Mouse (Mus musculus): Measurements from ENCODE around the gene Med12l. TPM values are rescaled to one million over a fixed set of nuclear protein-coding genes. Genes with fewer than 3 reads are reported as not detected.

The Med12l gene
- polyA plus RNA-seq, 1 experiment from 2014 or later = 2.9 TPM

GRCm38 (mm10) chr3:59351768-59352167, 346.1 kb downstream of the Med12l start:
- no peaks in the 10 kb centered on the region for H3K27me3 ChIP-seq

GRCm38 (mm10) chr3:59354156-59354555, 348.5 kb downstream of the Med12l start:
- WGBS = 50% methylated on average over 3 of the region's 3 CpGs
- Histone ChIP-seq H3K9ac (no peak overlapping the region), H3K9me3 (no peaks in the 10 kb centered on the region), H3K36me3 (no peaks in the 10 kb centered on the region), H3K27ac (no peak overlapping the region; the same call in 1 of the 2 replicates), H3K27me3 (no peaks in the 10 kb centered on the region), H3K4me2 (no peak overlapping the region), H3K4me3 (no peak overlapping the region), H3K4me1 (peaks cover 4% of the 10 kb centered on the region; the same call in 1 of the 2 replicates)
- no peak for ATAC-seq (ENCODE audit: insufficient number of reproducible peaks, insufficient read depth, low FRiP score, low TSS enrichment, low read depth)

More at GRCm38 (mm10) chr3:59351768-59352167, 346.1 kb downstream of the Med12l start:
- H3K4me1 ChIP-seq = peaks cover 4% of the 10 kb centered on the region; the same call in 1 of the 2 replicates
- H3K27ac ChIP-seq = no peak overlapping the region
- H3K4me2 ChIP-seq = no peak overlapping the region
- H3K9me3 ChIP-seq = no peaks in the 10 kb centered on the region
- no peaks in the 10 kb centered on the region for H3K36me3 ChIP-seq
- no peak overlapping the region for H3K4me3 ChIP-seq
- no peak for ATAC-seq (ENCODE audit: insufficient number of reproducible peaks, insufficient read depth, low FRiP score, low TSS enrichment, low read depth)
- H3K9ac ChIP-seq = no peak overlapping the region

GRCm38 (mm10) chr3:59360102-59360501, 354.5 kb downstream of the Med12l start:
- Histone ChIP-seq H3K36me3 (no peaks in the 10 kb centered on the region), H3K4me1 (peaks cover 3% of the 10 kb centered on the region), H3K4me3 (no peak overlapping the region), H3K9ac (no peak overlapping the region), H3K4me2 (no peak overlapping the region), H3K9me3 (no peaks in the 10 kb centered on the region), H3K27me3 (no peaks in the 10 kb centered on the region), H3K27ac (no peak overlapping the region)
- ATAC-seq (ENCODE audit: insufficient number of reproducible peaks, insufficient read depth, low FRiP score, low TSS enrichment, low read depth) = peak; percentile 64; the same call in 1 of the 2 replicates

GRCm38 (mm10) chr3:59361895-59362294, 356.3 kb downstream of the Med12l start:
- no peaks in the 10 kb centered on the region for H3K36me3 ChIP-seq
- no peak overlapping the region for H3K9ac ChIP-seq
- H3K27ac ChIP-seq = no peak overlapping the region
- no peak overlapping the region for H3K4me3 ChIP-seq
- peaks cover under 1% of the 10 kb centered on the region; the same call in 1 of the 2 replicates for H3K9me3 ChIP-seq
- ATAC-seq (ENCODE audit: insufficient number of reproducible peaks, insufficient read depth, low FRiP score, low TSS enrichment, low read depth) = no peak
- 35% methylated on average over 1 of the region's 1 CpGs for WGBS
- H3K27me3 ChIP-seq = no peaks in the 10 kb centered on the region
- H3K4me2 ChIP-seq = no peak overlapping the region
- peaks cover 3% of the 10 kb centered on the region for H3K4me1 ChIP-seq

Other genes starting within 250 kb of the Med12l start
- 0.47 TPM in 1 of 2 replicates, not detected in the other for gene Mindy4b-ps, start 183.5 kb upstream of the Med12l start, polyA plus RNA-seq (2015; fragmentation: Nextera tagmentation; extraction: Ambion mirVana)
- 1.8 and 2.7 TPM in 2 replicates for gene Clrn1, start 120.5 kb upstream of the Med12l start, polyA plus RNA-seq (2015; fragmentation: Nextera tagmentation; extraction: Ambion mirVana)
- 1.7 and 2.4 TPM in 2 replicates for gene Gpr171, start 96.0 kb downstream of the Med12l start, polyA plus RNA-seq (2015; fragmentation: Nextera tagmentation; extraction: Ambion mirVana)
- gene P2ry14, start 147.8 kb downstream of the Med12l start, polyA plus RNA-seq (2015; fragmentation: Nextera tagmentation; extraction: Ambion mirVana) = 2.1 and 2.4 TPM in 2 replicates
- gene Gpr87, start 189.3 kb downstream of the Med12l start, polyA plus RNA-seq (2015; fragmentation: Nextera tagmentation; extraction: Ambion mirVana) = 2.6 and 3.5 TPM in 2 replicates
- gene P2ry13, start 205.1 kb downstream of the Med12l start, polyA plus RNA-seq (2015; fragmentation: Nextera tagmentation; extraction: Ambion mirVana) = 1.0 and 1.2 TPM in 2 replicates

Data from embryonic facial prominence, embryonic 13.5 days (tissue).